31 mouse cellular contexts compared by ENCODE assay signal in genomic region chr11:67326536-67326935, GRCm38 (mm10). TPM values are rescaled to one million over a fixed set of nuclear protein-coding genes. Genes with fewer than 3 reads are reported as not detected.
A peak's percentile ranks its signal among the peaks of the same experiment; 100 is the strongest.
DNase-seq lines count a peak whose midpoint lies in the region; ATAC-seq and TF ChIP-seq lines count a peak whose summit lies in the region.
"Had no signal": no experiment of that assay in that cellular context is flagged by ENCODE, and none has a peak within 500 bp of the region (broad histone marks: within the 10 kb centered on the region; RNA-seq: fewer than 3 reads in every experiment).

No protein-coding gene starts in this region.

- no peaks in the 10 kb centered on the region for H3K9me3 ChIP-seq in hindbrain, postnatal 0 days (ENCODE audit: low read length)
- H3K9me3 ChIP-seq in hindbrain, embryonic 12.5 days (replicated peaks), result no peaks in the 10 kb centered on the region
- H3K9me3 ChIP-seq: embryonic facial prominence, embryonic 10.5 days; embryonic facial prominence, embryonic 13.5 days; forebrain, embryonic 12.5 days; forebrain, embryonic 15.5 days; hindbrain, embryonic 15.5 days; intestine, embryonic 15.5 days had no signal

- H3K27me3 ChIP-seq in hindbrain, postnatal 0 days (ENCODE audit: insufficient read depth, low read length), result no peaks in the 10 kb centered on the region
- H3K27me3 ChIP-seq in hindbrain, embryonic 12.5 days, result no peaks in the 10 kb centered on the region
- H3K27me3 ChIP-seq: embryonic facial prominence, embryonic 13.5 days; forebrain, embryonic 12.5 days; forebrain, embryonic 15.5 days; hindbrain, embryonic 15.5 days; intestine, embryonic 15.5 days had no signal

- H3K9ac ChIP-seq in hindbrain, postnatal 0 days (replicated peaks; ENCODE audit: low read length), result no peak overlapping the region
- no peak overlapping the region for H3K9ac ChIP-seq in hindbrain, embryonic 12.5 days
- H3K9ac ChIP-seq: embryonic facial prominence, embryonic 13.5 days; forebrain, embryonic 12.5 days; forebrain, embryonic 15.5 days; hindbrain, embryonic 15.5 days; intestine, embryonic 15.5 days had no signal

- no peak overlapping the region for H3K4me2 ChIP-seq in hindbrain, postnatal 0 days (ENCODE audit: low read depth, low read length)
- no peak overlapping the region for H3K4me2 ChIP-seq in hindbrain, embryonic 12.5 days (replicated peaks)
- H3K4me2 ChIP-seq: embryonic facial prominence, embryonic 13.5 days; forebrain, embryonic 12.5 days; forebrain, embryonic 15.5 days; heart, embryonic 11.5 days; hindbrain, embryonic 15.5 days; intestine, embryonic 15.5 days had no signal

- no peak overlapping the region for H3K27ac ChIP-seq in hindbrain, postnatal 0 days
- no peak overlapping the region for H3K27ac ChIP-seq in hindbrain, embryonic 12.5 days
- H3K27ac ChIP-seq: embryonic facial prominence, embryonic 10.5 days; embryonic facial prominence, embryonic 13.5 days; forebrain, embryonic 12.5 days; forebrain, embryonic 15.5 days; heart, adult 2 months; hindbrain, embryonic 15.5 days; intestine, embryonic 15.5 days had no signal

- DNase-seq in hindbrain, postnatal 0 days (ENCODE audit: low spot score), result peak; percentile 16
- peak; percentile 39 for DNase-seq in 3T3-L1 (ENCODE audit: low read depth, low spot score)
- peak; percentile 12 for DNase-seq in A20 (ENCODE audit: low read depth, low spot score)
- DNase-seq in mesoderm, embryonic 11.5 days (ENCODE audit: low read depth, low spot score), result peak; percentile 18
- DNase-seq in B cell, adult 2 months, result no peak
- DNase-seq: adrenal gland, adult 2 months; adrenal gland, postnatal 14 days; cerebellum, adult 11 months; cerebellum, adult 2 months; cerebellum, adult 9-11 months; cerebellum, postnatal 25 days; embryo, embryonic 11 days; gastrocnemius, postnatal 25 days; heart, adult 2 months; kidney, adult 11 months had no signal

- ATAC-seq in hindbrain, postnatal 0 days, result no peak
- ATAC-seq in hindbrain, embryonic 12.5 days (ENCODE audit: low FRiP score), result no peak
- ATAC-seq: CD4-positive, CD25-positive, alpha-beta regulatory T cell, adult 4 months; forebrain, embryonic 15.5 days; intestine, embryonic 15.5 days; Patski had no signal

- no peak for TF ChIP-seq CTCF in hindbrain, postnatal 0 days (IDR thresholded peaks at IDR 0.05; ENCODE audit: low read depth)

- no peaks in the 10 kb centered on the region for H3K36me3 ChIP-seq in hindbrain, postnatal 0 days (ENCODE audit: insufficient read depth, low read length)
- no peaks in the 10 kb centered on the region for H3K36me3 ChIP-seq in hindbrain, embryonic 12.5 days
- H3K36me3 ChIP-seq: embryonic facial prominence, embryonic 10.5 days; embryonic facial prominence, embryonic 13.5 days; forebrain, embryonic 12.5 days; forebrain, embryonic 15.5 days; hindbrain, embryonic 15.5 days; intestine, embryonic 15.5 days had no signal

- no peaks in the 10 kb centered on the region for H3K4me1 ChIP-seq in hindbrain, postnatal 0 days (ENCODE audit: insufficient read depth, low read length)
- peaks cover 6% of the 10 kb centered on the region; the same call in 1 of the 2 replicates for H3K4me1 ChIP-seq in hindbrain, embryonic 12.5 days
- H3K4me1 ChIP-seq: embryonic facial prominence, embryonic 10.5 days; embryonic facial prominence, embryonic 13.5 days; forebrain, embryonic 12.5 days; forebrain, embryonic 15.5 days; hindbrain, embryonic 15.5 days; intestine, embryonic 15.5 days had no signal

- H3K4me3 ChIP-seq in hindbrain, postnatal 0 days (ENCODE audit: low read length), result no peak overlapping the region
- no peak overlapping the region for H3K4me3 ChIP-seq in hindbrain, embryonic 12.5 days
- H3K4me3 ChIP-seq: embryonic facial prominence, embryonic 10.5 days; embryonic facial prominence, embryonic 13.5 days; erythroblast, embryonic 14.5 days; forebrain, embryonic 12.5 days; forebrain, embryonic 15.5 days; heart, adult 2 months; hindbrain, embryonic 15.5 days; intestine, embryonic 15.5 days had no signal

- 36% methylated on average over 2 of the region's 2 CpGs for WGBS in hindbrain, postnatal 0 days
- WGBS in hindbrain, embryonic 12.5 days, result 39% methylated on average over 2 of the region's 2 CpGs

RNA-seq across cellular contexts. Expression of gene Myh13, which starts 5.1 kb away (rescaled TPM):
- total RNA-seq in hindbrain, postnatal 0 days (2014; rRNA removed), result under 0.01 and 0.07 TPM in 2 replicates
- 0.39 and 0.53 TPM in 2 replicates for polyA plus RNA-seq in hindbrain, postnatal 0 days (2015; fragmentation: Nextera tagmentation; extraction: Ambion mirVana)
- 0.04 and 0.07 TPM in 2 replicates for polyA plus RNA-seq in hindbrain, embryonic 12.5 days (2016; fragmentation: Nextera tagmentation; extraction: Ambion mirVana)
- total RNA-seq: adrenal gland, adult 2 months; adrenal gland, postnatal 14 days; common myeloid progenitor, adult 5-6 weeks; heart, postnatal 25 days; hematopoietic stem cell, adult 5-6 weeks had no signal
- polyA plus RNA-seq: adrenal gland, adult 2 months; C2C12; CD4-positive, CD25-positive, alpha-beta regulatory T cell, adult 4 months; embryonic facial prominence, embryonic 10.5 days; erythroblast, embryonic 14.5 days; forebrain, embryonic 12.5 days; heart, adult 2 months; heart, embryonic 11.5 days; heart, embryonic 14.5 days; intestine, embryonic 15.5 days; Patski had no signal

RNA-seq across cellular contexts. Expression of gene Myh8, which starts 49.6 kb away (rescaled TPM):
- 3.3 and 12.5 TPM in 2 replicates for total RNA-seq in hindbrain, postnatal 0 days (2014; rRNA removed)
- polyA plus RNA-seq in hindbrain, postnatal 0 days (2015; fragmentation: Nextera tagmentation; extraction: Ambion mirVana), result 0.61 and 1.2 TPM in 2 replicates
- 1.9 and 5.8 TPM in 2 replicates for polyA plus RNA-seq in hindbrain, embryonic 12.5 days (2016; fragmentation: Nextera tagmentation; extraction: Ambion mirVana)
- total RNA-seq: adrenal gland, adult 2 months; adrenal gland, postnatal 14 days; common myeloid progenitor, adult 5-6 weeks; heart, adult 2 months; hematopoietic stem cell, adult 5-6 weeks had no signal
- polyA plus RNA-seq: adrenal gland, adult 2 months; C2C12; CD4-positive, CD25-positive, alpha-beta regulatory T cell, adult 4 months; erythroblast, embryonic 14.5 days; Patski had no signal

Comparison
In these comparisons a context has a peak if more than half of its experiments do, and no peak if none do; other contexts are left out.
1. DNase-seq: peak in hindbrain, postnatal 0 days (single experiment), 3T3-L1 (single experiment), A20 (single experiment) and mesoderm, embryonic 11.5 days (single experiment); none in B cell, adult 2 months (0 of 2).